Comparison of ENCODE assay signal across 8 mouse cellular contexts in genomic region chr15:102358126-102358525, GRCm38 (mm10). TPM values are rescaled to one million over a fixed set of nuclear protein-coding genes. Genes with fewer than 3 reads are reported as not detected.
DNase-seq lines count a peak whose midpoint lies in the region; ATAC-seq lines count a peak whose summit lies in the region.

No protein-coding gene starts in this region.

- ATAC-seq in liver, embryonic 12.5 days: no peak
- ATAC-seq in forebrain, embryonic 13.5 days: no peak
- ATAC-seq in liver, embryonic 13.5 days (ENCODE audit: low read depth): no peak

- DNase-seq in liver: no peak
- no peak for DNase-seq in liver, embryonic 13.5 days
- peak; percentile 30 for DNase-seq in thymus, postnatal 14 days
- no peak for DNase-seq in cerebellum, adult 8-10 months
- no peak for DNase-seq in left cerebral cortex, postnatal 4 days
- no peak for DNase-seq in layer of hippocampus, postnatal 14 days (ENCODE audit: low spot score in 2 of 2)

- H3K9me3 ChIP-seq in liver, embryonic 12.5 days (replicated peaks): no peaks in the 10 kb centered on the region
- no peaks in the 10 kb centered on the region for H3K9me3 ChIP-seq in forebrain, embryonic 13.5 days (replicated peaks)
- no peaks in the 10 kb centered on the region for H3K9me3 ChIP-seq in liver, embryonic 13.5 days (replicated peaks)

- peaks cover 35% of the 10 kb centered on the region for H3K4me1 ChIP-seq in liver, embryonic 12.5 days
- peaks cover 20% of the 10 kb centered on the region for H3K4me1 ChIP-seq in forebrain, embryonic 13.5 days
- peaks cover 35% of the 10 kb centered on the region for H3K4me1 ChIP-seq in liver, embryonic 13.5 days (replicated peaks)

- H3K4me3 ChIP-seq in liver, embryonic 12.5 days: no peak overlapping the region
- peak overlapping the region; percentile 23 for H3K4me3 ChIP-seq in forebrain, embryonic 13.5 days
- 0 out of 2 replicates have a peak overlapping the region, but pooled peaks have one; percentile 6 for H3K4me3 ChIP-seq in liver, embryonic 13.5 days (replicated peaks)

- H3K4me2 ChIP-seq in liver, embryonic 12.5 days: peak overlapping the region; percentile 40
- peak overlapping the region; percentile 43 for H3K4me2 ChIP-seq in forebrain, embryonic 13.5 days
- H3K4me2 ChIP-seq in liver, embryonic 13.5 days: peak overlapping the region; percentile 29; the same call in 1 of the 2 replicates

- no peak overlapping the region for H3K9ac ChIP-seq in liver, embryonic 12.5 days
- H3K9ac ChIP-seq in forebrain, embryonic 13.5 days: peak overlapping the region; percentile 34
- H3K9ac ChIP-seq in liver, embryonic 13.5 days: no peak overlapping the region

- H3K36me3 ChIP-seq in liver, embryonic 12.5 days: no peaks in the 10 kb centered on the region
- H3K36me3 ChIP-seq in forebrain, embryonic 13.5 days (ENCODE audit: poor library complexity, severe bottlenecking): no peaks in the 10 kb centered on the region
- H3K36me3 ChIP-seq in liver, embryonic 13.5 days: no peaks in the 10 kb centered on the region

- intact Hi-C loops in left cerebral cortex, postnatal 4 days (cut with DNase I): no loop called here

- no peak overlapping the region for H3K27ac ChIP-seq in liver, embryonic 12.5 days
- H3K27ac ChIP-seq in forebrain, embryonic 13.5 days: no peak overlapping the region
- H3K27ac ChIP-seq in liver, embryonic 13.5 days: no peak overlapping the region

- 2% methylated on average over 25 of the region's 25 CpGs for WGBS in liver, embryonic 12.5 days (ENCODE audit: insufficient replicate concordance)
- 3% methylated on average over 25 of the region's 25 CpGs for WGBS in forebrain, embryonic 13.5 days
- WGBS in liver, embryonic 13.5 days (ENCODE audit: insufficient replicate concordance): 4% methylated on average over 25 of the region's 25 CpGs

- peaks cover 94% of the 10 kb centered on the region for H3K27me3 ChIP-seq in liver, embryonic 12.5 days (replicated peaks)
- peaks cover 60% of the 10 kb centered on the region for H3K27me3 ChIP-seq in forebrain, embryonic 13.5 days
- H3K27me3 ChIP-seq in liver, embryonic 13.5 days: peaks cover 88% of the 10 kb centered on the region

RNA-seq across cellular contexts. Expression of gene Aaas, which starts 7.6 kb away (rescaled TPM):
- 69.7 and 74.7 TPM in 2 replicates for polyA plus RNA-seq in liver, embryonic 12.5 days (2016; fragmentation: Nextera tagmentation; extraction: Ambion mirVana)
- 64.1 and 66.5 TPM in 2 replicates for polyA plus RNA-seq in forebrain, embryonic 13.5 days (2015; fragmentation: Nextera tagmentation; extraction: Ambion mirVana)
- polyA plus RNA-seq in liver, embryonic 13.5 days (2015; fragmentation: Nextera tagmentation; extraction: Ambion mirVana): 60.9 and 61.9 TPM in 2 replicates
- 10 to 100 TPM; 28.7 to 29.2 TPM for total RNA-seq in left cerebral cortex, postnatal 4 days (2021)
- 10 to 100 TPM; 25.5 to 27.7 TPM for total RNA-seq in layer of hippocampus, postnatal 14 days (2021)

RNA-seq across cellular contexts. Expression of gene Sp7, which starts 8.9 kb away (rescaled TPM):
- 0.37 and 0.63 TPM in 2 replicates for polyA plus RNA-seq in liver, embryonic 12.5 days (2016; fragmentation: Nextera tagmentation; extraction: Ambion mirVana)
- polyA plus RNA-seq in forebrain, embryonic 13.5 days (2015; fragmentation: Nextera tagmentation; extraction: Ambion mirVana): 0.15 and 0.18 TPM in 2 replicates
- 0.07 and 0.09 TPM in 2 replicates for polyA plus RNA-seq in liver, embryonic 13.5 days (2015; fragmentation: Nextera tagmentation; extraction: Ambion mirVana)
- under 1 TPM; 0.24 to 0.56 TPM for total RNA-seq in left cerebral cortex, postnatal 4 days (2021)
- total RNA-seq in layer of hippocampus, postnatal 14 days (2021): under 1 TPM; 0.69 to 0.90 TPM

RNA-seq across cellular contexts. Expression of gene Myg1, which starts 26.6 kb away (rescaled TPM):
- 62.0 and 66.8 TPM in 2 replicates for polyA plus RNA-seq in liver, embryonic 12.5 days (2016; fragmentation: Nextera tagmentation; extraction: Ambion mirVana)
- polyA plus RNA-seq in forebrain, embryonic 13.5 days (2015; fragmentation: Nextera tagmentation; extraction: Ambion mirVana): 116 and 126 TPM in 2 replicates
- polyA plus RNA-seq in liver, embryonic 13.5 days (2015; fragmentation: Nextera tagmentation; extraction: Ambion mirVana): 46.0 and 48.6 TPM in 2 replicates
- total RNA-seq in left cerebral cortex, postnatal 4 days (2021): 10 to 100 TPM; 60.2 to 65.9 TPM
- total RNA-seq in layer of hippocampus, postnatal 14 days (2021): 10 to 100 TPM; 51.8 to 61.3 TPM

RNA-seq across cellular contexts. Expression of gene Pfdn5, which starts 32.2 kb away (rescaled TPM):
- 150 and 168 TPM in 2 replicates for polyA plus RNA-seq in liver, embryonic 12.5 days (2016; fragmentation: Nextera tagmentation; extraction: Ambion mirVana)
- 470 and 502 TPM in 2 replicates for polyA plus RNA-seq in forebrain, embryonic 13.5 days (2015; fragmentation: Nextera tagmentation; extraction: Ambion mirVana)
- polyA plus RNA-seq in liver, embryonic 13.5 days (2015; fragmentation: Nextera tagmentation; extraction: Ambion mirVana): 133 and 151 TPM in 2 replicates
- total RNA-seq in left cerebral cortex, postnatal 4 days (2021): 100 to 1,000 TPM; 390 to 395 TPM
- total RNA-seq in layer of hippocampus, postnatal 14 days (2021): 100 to 1,000 TPM; 317 to 334 TPM

RNA-seq across cellular contexts. Expression of gene Sp1, which starts 47.8 kb away (rescaled TPM):
- 5.1 and 5.6 TPM in 2 replicates for polyA plus RNA-seq in liver, embryonic 12.5 days (2016; fragmentation: Nextera tagmentation; extraction: Ambion mirVana)
- 7.0 and 8.1 TPM in 2 replicates for polyA plus RNA-seq in forebrain, embryonic 13.5 days (2015; fragmentation: Nextera tagmentation; extraction: Ambion mirVana)
- polyA plus RNA-seq in liver, embryonic 13.5 days (2015; fragmentation: Nextera tagmentation; extraction: Ambion mirVana): 4.0 and 4.3 TPM in 2 replicates
- 10 to 100 TPM; 30.5 to 35.0 TPM for total RNA-seq in left cerebral cortex, postnatal 4 days (2021)
- 10 to 100 TPM; 22.9 to 28.3 TPM for total RNA-seq in layer of hippocampus, postnatal 14 days (2021)
